Mouse (Mus musculus): ENCODE data around the gene Ddx41. TPM values are rescaled to one million over a fixed set of nuclear protein-coding genes. Genes with fewer than 3 reads are reported as not detected.
A peak's percentile ranks its signal among the peaks of the same experiment; 100 is the strongest.
"Not testable (repeated sequence)": the region's sequence is repeated elsewhere in the genome, so short reads cannot be mapped to it uniquely, and the experiment has no call there.

Gene Ddx41
- 10 to 100 TPM; 40.6 to 47.1 TPM for total RNA-seq (2021)
- long read RNA-seq, experiment 1, transcript Ddx41-201 (17 exons, 2,205 nt) = major isoform, 64 of 80 reads
- long read RNA-seq, experiment 1, partial matches to known transcripts = 4 of 80 reads
- long read RNA-seq, experiment 1, other reads (novel, unspliced or antisense) = 12 of 80 reads
- long read RNA-seq, experiment 2, transcript Ddx41-201 (17 exons, 2,205 nt) = major isoform, 164 of 182 reads
- long read RNA-seq, experiment 2, partial matches to known transcripts = 10 of 182 reads
- long read RNA-seq, experiment 2, other reads (novel, unspliced or antisense) = 8 of 182 reads

DNA sequence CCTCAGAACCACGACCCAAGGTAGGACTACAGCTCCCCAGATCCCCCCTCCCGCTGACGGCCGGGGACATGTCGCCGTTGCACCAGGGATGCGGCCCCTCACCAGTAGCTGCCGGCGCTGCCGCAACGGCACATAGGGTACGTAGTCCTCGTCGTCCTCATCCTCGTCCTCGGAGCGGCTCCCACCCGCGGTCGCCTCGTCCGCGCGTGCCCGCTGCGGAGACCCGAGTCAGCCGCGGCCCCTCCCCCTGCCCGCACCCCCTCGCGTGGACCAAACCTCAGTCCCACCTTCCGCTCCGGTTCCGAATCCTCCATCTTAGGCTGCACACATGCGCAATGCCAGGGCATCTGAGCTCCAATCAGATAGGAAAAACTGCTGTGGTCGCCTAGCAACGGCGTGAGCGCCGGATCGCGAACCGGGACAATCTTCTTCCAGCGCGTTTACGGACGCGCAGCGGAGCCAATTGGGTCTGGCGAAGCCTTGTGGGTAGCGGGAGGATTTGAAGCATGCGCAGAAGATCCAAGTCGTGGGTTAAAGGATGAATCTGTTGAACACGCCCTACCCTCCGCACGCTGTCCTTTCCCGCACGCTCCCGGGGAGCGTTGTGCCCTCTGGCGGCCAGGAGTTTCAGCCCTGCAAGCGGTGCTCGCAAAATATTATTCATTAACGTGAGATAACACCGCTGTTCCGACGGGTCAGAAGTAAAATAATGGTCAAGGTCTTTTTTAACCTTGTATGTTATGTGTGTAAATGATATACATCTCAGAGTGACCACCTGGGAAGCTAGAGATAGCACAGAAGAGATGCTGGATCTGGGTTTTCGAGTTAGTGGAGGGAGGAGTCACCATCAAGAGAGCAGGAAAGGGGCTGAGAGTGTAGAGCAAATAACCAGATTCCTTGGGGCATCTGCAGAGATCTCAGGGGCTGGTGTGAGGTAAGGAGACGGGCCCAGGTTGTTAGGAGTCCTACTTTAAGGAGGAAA lies at the start of gene Ddx41:
Ddx41 (minus strand) TSS at position 465 of the 982 bp plus-strand sequence.
- peak; percentile 99 for DNase-seq (ENCODE audit: low spot score in 2 of 2)

DNA sequence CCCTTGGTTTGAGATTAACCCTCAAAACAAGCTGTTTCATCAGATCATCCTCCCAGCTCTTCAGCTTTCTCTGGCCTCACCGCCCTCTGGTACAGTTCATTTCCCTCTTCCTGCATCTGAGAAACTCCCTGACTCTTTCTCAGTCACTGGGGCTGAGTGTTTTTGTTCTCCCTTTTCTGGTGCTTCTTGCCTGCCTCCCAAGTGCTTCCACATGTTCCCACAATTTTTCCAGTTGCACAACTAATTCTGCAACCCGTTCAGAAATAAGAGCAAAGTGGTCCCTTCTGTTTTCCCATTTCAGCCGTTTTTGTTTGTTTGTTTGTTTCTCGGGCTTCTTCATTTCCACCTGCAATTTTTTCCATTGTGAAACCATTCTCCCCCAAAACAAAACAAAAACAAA lies 41.6 kb upstream of the Ddx41 start:
- no peak for DNase-seq (ENCODE audit: low spot score in 2 of 2)

DNA sequence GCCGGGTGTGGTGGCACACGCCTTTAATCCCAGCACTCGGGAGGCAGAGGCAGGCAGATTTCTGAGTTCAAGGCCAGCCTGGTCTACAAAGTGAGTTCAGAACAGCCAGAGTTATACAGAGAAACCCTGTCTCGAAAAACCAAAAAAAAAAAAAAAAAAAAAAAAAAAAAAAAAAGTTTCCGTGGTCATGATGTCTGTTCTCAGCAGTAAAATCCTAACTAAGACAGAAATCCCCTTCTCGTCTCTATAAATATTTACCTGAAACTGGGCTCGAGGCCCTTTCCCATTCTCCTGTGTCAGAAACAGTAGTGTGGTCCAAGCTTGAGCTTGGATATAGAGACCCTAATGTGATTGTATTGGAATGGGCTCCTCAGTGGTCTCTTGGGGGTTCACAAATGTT lies 40.4 kb upstream of the Ddx41 start:
- DNase-seq (ENCODE audit: low spot score in 2 of 2) = not testable (repeated sequence)

DNA sequence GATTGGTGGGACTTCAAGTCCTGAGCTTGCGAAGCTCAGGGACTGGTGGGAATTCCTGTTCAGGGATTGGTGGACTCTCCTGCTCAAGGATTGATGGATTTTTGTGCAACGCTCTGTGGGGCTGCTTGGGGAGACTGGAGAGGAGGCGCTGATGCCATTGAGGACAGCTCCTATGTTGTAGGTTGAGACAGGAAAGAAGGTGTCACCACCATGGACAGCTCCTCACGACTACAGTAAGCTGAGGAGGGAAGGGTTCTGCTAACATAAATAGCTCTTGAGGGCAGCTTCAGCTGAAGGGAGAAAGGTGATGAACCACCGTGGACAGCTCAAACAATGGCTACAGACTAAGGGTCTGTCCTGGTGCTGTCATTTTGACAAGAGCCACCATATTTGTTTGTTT lies 39.5 kb upstream of the Ddx41 start:
- no peak for DNase-seq (ENCODE audit: low spot score in 2 of 2)

DNA sequence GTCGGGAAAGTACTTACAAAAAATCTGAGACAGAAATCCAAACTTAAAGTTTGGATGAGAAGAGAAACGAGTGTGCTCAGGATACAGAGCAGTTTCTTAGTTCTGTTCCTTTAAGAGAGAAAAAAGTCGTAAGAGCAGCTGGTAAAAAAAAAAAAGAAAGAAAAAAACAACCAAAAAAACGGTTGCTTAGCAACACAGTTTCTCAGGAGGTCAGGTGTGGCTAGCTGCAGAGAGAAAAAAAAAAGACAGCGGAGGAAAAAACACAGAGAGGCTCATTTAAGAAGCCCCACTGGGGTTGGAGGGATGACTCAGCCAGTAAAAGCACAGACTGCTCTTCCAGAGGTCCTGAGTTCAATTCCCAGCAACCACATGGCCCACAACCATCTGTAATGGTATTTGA lies 37.9 kb upstream of the Ddx41 start:
- no peak for DNase-seq (ENCODE audit: low spot score in 2 of 2)

DNA sequence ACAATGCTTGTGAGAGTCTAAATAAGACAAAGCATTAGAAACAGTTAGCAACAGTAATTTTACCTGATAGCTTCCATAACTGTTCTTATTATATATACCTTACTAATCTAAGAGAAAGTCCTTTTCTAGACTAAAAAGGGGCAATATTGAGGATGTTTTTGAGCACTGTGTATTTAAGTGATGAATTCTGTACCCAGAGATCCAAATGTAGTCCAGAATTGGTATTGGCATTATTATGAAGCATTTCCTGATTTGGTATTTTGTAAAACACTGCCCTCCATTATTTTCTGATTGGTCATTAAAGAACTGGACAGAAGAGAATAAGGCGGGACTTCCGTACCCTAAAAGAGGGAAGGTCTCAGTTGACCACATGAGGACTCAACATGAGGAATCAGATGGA lies 37.0 kb upstream of the Ddx41 start, which contains the start of gene Tmed9:
Tmed9 (plus strand) TSS at position 301 of the 400 bp plus-strand sequence.
- no peak for DNase-seq (ENCODE audit: low spot score in 2 of 2)

DNA sequence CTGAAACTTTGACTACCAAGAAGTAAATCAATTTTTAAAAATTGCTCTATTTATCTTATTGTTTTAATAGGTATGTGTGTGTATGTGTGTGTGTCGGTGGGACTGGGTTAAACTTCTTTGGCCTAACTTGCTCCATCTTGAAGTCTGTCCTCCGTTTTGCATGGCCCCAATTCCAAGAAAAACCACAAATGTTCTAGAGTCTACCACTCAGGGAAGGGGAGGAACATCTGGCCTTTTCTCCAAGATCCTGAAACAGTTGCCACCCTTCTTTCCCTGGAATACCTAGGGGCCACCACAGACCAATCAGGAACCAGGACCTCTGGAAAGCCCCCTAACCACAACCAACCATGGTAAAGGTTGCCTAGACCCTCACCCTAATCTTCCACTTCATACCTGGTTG lies 35.5 kb upstream of the Ddx41 start:
- DNase-seq (ENCODE audit: low spot score in 2 of 2) = no peak

DNA sequence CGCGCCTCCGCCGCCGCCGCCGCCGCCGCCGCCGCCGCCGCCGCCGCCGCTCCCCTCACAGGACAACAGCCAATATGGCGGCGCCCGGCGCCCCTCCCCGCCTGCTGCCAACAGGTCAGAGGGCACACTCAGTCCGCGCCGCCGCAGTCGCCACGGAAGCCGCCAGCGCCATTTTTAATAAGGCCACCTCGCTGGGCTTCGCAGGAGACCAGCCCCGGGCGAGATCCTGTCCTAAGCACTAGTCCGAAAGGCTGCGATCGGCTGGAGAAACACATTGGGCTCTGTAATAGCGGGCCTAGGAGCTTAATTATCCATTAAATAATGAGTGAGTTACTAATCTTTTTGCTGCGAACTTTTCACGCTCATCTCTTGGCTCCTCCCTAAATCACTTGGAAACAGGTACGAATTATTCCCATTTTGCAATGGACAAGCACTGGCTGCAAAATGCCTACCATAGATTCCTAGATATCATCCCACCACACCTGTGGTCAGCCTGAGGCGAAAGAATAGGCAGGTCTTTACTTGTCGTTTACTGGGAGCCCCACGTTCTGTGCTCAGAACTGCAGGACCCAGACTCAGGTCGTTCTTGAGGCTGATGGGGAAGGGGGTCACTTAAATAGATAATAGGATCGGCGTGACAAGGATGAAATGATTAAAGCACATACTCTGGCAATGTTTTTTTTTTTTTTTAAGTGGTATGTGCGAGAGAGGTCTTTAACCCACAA lies 34.7 kb upstream of the Ddx41 start, which contains the start of gene Fam193b:
Fam193b (minus strand) TSS at position 94 of the 725 bp plus-strand sequence.
- DNase-seq (ENCODE audit: low spot score in 2 of 2) = peak; percentile 96

DNA sequence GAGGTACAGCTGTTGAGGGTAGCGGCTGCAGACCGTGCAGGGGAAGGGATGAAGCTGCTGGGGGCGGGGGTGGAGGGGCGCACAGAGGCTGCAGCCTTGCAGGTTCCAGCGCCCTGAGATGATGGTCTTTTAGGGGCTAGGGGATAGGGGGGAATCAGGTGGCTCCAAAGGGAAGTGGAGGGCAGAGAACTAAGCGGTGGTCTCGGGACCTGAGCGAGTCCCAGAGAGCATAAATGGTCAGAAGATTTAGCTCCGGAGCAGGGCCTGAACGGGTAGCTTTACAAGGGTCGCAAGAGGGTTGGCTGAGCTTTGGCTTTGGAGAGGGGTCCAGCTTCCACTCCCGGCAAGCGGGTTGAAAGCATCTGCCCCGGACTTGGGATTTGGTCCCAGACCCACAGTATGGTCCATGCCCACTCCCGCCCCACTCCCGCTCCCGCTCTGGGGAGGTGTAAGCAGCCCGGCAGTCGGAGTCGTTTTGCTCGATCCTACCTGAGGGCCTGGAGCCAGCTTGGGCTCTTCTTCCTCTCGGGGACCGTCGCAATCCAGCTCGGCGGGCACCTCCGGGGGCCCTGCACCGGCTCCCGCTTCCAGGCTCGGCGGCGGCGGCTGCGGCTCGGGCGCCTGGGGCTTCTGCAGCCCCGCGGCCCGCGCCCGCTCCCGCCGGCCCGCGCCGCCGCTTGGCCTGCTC lies 34.0 kb upstream of the Ddx41 start:
- DNase-seq (ENCODE audit: low spot score in 2 of 2) = no peak

DNA sequence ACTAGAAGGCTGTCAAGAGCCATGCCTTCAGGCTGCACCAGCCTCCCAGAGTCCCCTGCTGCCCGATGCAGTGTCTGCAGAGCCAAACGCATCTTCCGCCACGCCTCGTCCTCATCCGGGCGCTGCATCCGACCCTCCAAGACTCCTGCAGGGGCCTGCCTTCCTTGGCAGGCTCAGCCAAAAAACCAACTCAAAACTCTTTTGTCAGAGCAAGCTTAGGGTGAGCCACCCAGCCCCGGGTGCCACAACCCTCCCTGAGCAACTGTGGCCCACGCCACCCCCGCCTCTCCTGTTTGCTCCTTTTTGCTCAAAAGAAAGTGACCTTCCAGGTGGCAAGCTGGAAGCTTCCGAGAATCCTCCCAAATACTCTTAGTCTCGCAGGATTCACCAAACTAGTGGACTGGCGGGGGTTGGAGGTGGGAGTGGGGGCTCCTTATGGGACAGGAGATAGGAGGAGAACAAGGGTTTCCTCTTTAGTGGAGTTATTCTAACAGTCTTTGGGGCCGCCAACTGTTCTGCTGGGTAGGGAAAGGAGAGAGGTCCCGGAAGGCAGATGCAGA lies 33.3 kb upstream of the Ddx41 start:
- peak; percentile 10 to 38 for DNase-seq (ENCODE audit: low spot score in 2 of 2)

DNA sequence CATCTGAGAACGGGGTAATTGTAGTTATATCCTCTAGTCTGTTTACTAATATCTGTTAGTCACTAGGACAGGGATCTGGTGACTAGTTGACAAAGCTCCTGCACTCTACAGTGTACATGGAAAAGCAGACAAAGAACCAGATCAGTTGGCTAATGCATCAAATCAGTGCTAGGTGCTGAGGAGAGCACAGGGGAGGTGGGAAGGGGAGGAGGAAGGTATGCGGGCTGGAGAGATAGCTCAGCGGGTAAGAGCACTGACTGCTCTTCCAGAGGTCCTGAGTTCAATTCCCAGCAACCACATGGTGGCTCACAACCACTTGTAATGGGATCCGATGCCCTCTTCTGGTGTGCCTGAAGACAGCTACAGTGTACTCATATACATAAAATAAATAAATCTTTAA lies 32.1 kb upstream of the Ddx41 start:
- DNase-seq (ENCODE audit: low spot score in 2 of 2) = not testable (repeated sequence)

DNA sequence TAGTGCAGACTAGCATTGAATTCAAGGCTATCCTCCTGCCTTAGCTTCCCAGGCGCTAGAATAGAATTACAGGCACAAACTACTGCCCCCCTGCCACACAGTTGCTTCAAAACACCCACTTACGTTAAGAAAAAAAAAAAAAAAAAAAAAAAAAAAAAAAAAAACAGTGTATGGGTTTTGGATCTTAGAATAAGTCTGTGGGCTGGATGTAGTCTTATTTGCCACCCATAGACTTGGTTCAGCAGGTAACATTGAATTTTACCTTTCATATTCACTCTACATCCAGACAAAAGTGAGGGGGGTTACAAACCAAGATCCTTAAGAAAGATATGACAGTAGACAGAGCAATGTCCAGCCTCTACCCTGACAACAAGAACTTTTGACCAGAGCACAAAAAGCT lies 31.5 kb upstream of the Ddx41 start:
- no peak for DNase-seq (ENCODE audit: low spot score in 2 of 2)

DNA sequence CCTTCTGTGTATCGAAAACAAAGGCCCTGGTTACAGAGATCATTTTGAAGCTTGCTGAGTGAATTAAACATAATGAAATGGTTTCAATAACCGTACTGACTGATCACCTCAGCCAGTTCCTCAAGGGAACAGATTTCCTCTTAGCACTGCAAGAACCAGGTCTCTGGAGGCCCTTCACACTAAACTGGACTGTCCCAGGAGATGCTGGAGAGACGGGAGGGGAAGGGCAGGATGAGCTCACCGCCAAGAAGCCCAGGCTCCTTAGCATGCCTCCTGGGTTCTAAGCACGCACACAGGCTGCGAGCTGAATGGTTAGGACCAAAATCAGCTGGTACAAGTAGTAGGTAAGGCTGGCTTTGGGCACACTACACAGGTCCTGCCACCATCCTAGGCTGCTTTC lies 30.5 kb upstream of the Ddx41 start:
- DNase-seq (ENCODE audit: low spot score in 2 of 2) = no peak

DNA sequence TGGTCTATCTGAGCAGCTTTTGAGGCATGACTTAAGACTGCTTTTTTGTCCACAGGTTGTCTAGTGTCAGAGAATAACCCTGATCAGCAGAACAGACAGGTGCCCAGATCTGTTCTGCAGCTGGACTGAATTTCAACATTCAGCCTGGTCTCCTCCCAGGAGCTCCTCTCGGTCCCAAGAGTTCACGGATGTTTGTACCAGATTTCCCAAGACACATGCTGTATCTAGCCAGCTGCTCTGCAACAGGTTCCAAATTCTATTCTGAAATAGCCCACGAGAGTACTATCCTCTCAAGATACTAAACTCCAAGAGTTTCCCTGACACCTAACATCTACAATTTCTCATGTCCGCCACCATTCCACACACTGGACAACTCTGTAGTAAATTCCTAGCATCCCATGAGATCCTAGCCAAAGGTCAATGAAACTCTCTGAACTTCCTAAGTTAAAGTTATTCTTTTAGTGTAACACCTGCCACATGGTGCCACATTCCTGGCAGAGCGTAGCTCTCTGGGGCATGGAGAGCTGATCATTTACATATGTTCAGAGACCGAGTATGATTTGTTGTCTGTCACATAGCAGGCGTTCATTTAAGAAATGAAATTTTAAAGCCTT lies 26.9 kb upstream of the Ddx41 start:
- DNase-seq (ENCODE audit: low spot score in 2 of 2) = no peak

DNA sequence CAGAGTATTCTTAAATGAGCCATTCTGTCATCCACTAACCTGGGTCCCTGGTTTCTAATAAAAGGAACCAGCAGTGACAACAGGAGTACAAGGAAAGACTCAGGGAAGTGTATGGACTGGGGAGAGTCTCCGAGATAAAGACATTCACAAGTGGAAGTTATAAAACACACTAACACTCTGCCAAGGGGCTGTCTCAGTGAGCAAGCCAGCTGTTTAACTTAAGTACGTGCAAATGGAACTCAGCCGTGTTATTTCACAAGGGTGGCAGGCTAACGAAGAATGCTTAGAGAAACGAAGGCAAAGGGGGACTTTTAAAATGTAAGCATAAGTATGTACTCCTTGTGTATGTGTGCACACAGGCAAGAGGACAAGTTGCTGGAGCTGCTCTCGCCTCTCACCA lies 21.0 kb upstream of the Ddx41 start:
- DNase-seq (ENCODE audit: low spot score in 2 of 2) = no peak

DNA sequence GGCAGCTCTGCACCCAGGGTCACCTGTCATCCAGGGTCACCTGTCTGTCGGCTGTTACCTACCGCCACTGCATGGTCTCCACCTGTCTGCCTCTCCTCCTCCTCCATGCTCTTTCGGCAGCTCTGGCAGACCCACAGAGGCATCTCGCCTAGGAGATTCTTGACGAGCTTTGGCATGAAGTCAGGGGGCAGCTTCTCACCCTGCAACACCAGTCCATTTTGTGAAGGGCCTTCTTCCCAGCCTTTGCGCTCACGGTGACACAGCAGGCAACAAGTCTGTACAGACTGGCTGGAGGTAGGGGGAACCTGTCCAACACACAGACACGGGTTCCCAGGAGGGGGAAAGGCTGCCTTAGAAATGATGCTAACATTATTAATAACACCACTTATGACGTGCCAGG lies 19.5 kb upstream of the Ddx41 start:
- no peak for DNase-seq (ENCODE audit: low spot score in 2 of 2)

DNA sequence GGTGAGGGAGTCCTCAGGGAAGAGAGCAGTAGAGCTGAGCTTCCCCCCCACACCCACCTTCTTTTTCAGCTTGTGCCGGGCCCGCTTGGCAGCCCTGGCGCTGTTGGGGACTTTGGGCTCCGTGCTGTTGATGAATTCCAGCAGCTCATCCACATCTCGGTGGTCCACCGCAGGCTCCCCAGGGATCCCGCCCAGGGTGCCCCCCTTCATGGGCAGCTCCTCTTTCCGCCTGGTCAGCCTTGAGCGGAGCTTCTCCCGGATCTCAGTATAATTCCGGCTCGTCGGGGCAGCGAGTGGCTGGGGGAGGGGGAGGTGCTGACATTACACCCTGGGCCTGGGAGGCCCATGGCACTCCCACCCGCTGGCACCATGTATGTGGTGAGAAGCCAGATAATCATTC lies 12.6 kb upstream of the Ddx41 start:
- DNase-seq (ENCODE audit: low spot score in 2 of 2) = no peak

DNA sequence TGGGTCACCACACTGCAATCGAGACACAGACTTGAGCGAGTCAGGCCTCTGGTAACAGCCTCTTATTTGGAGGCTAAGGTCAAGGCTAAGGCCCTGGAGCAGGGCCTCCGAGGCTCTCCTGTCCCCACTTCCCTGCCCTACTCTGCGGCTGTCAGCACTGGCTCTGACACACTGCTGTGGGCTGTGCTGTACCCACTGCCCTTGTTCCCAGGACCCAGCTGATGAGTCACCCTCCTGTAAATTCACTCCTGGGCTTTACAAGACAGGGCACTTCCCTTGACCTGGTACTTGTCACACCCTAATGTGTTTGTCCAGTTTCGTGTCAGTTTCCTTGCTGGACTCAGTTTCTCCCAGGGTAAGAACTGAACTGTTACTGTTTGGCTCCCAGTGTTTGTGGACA lies 12.0 kb upstream of the Ddx41 start:
- DNase-seq (ENCODE audit: low spot score in 2 of 2) = peak in 1 of 2 experiments; percentile 36

DNA sequence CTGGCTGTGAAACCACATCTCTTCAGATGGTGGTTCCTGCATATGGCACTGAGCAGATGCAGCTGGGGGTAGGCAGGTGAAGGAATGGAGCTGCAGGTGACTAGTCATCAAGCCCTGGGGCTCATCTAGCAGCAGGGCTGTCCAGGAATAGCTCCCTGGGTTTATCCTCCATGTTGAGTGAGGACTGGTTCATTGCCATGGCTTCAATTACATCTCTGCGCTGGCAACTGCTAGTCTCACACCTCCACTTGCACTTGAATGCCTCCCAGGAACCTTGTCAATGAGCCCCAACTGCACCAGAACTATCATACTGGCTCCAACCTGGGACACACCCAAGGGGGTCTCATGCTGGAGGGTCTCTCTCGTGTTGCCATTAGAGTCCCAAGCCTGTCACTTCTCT lies 11.5 kb upstream of the Ddx41 start:
- no peak for DNase-seq (ENCODE audit: low spot score in 2 of 2)

DNA sequence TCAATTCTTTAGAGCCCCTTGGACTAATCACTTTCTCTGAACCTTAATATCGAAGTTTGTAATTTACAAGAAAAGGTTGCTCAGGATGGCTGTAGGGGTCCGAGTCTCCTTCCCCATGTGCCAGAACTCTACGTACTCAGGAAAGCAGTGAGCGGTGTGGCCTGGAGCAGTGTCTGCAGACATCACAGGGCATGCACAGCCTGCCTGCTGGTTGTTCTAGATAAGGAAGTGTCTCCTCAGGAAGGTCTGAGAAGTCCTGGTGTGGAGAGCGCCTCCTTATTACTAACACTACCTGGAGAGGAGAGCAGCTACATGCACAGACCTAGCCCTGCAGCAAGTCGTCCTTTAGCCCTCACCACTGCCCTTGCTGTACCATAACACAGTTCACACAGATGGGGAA lies 8.3 kb upstream of the Ddx41 start:
- DNase-seq (ENCODE audit: low spot score in 2 of 2) = no peak

All from adrenal gland, adult 18-20 months (tissue).